In the genomic region with DNA sequence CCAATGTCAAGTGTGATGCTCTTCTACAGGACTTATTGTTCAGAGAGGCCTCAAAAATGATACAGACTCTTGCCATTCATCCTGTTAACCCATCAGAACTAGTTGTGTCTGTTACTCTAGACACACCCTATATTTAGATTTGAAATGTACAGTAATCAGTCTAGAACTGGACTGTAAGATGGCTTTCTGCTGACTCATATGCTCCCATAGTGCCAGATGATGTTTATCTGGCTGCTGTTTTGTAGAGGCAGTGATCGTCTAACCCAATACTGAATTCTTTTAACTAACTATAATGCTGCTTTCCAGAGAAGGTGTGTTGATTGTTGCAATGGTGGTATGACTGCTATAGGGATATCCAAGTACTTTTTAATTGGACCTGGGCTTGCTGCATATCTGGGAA, we compare ENCODE assay signal across 11 mouse cellular contexts.
"Had no signal": no experiment of that assay in that cellular context is flagged by ENCODE, and none has a peak within 500 bp of the region (broad histone marks: within the 10 kb centered on the region; RNA-seq: fewer than 3 reads in every experiment).

No protein-coding gene starts in this region.

- DNase-seq: retina, postnatal 1 day; right cerebral cortex, adult 18-20 months; right cerebral cortex, postnatal 25 days; right cerebral cortex, postnatal 4 days; spleen, adult 18-20 months; thymus, adult 18-20 months; thymus, adult 2 months; thymus, postnatal 14 days; thymus, postnatal 25 days; thymus, postnatal 36 days; thymus, postnatal 4 days had no signal
